Mouse (Mus musculus): Measurements from ENCODE around the gene Sgk1. TPM values are rescaled to one million over a fixed set of nuclear protein-coding genes. Genes with fewer than 3 reads are reported as not detected.

Sgk1 gene
- polyA plus RNA-seq, 1 experiment from 2014 or later: 150 TPM

DNA sequence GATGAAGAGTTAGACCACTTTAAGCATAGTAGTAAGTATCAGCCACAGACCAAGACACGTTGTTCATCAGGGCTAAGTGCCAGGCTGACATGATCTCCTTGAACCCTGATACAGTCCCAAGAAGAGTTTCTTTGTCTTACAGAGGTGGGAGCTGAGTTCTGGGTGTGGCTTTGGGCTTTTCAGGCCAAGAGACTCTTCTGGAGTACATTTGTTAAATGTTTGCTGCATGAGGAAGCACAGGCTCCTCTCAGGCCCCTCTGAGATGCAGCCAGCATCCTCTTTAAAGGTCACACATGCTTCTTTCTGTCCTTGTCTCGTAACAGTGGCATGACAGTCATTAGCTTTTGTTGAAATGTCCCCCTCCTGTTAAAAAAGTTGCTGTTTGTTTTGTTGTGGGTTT lies 38.6 kb downstream of the Sgk1 start:
- TF ChIP-seq CTCF (IDR thresholded peaks at IDR 0.05; ENCODE audit: low read depth): no peak
- H3K27ac ChIP-seq: no peak overlapping the region
- WGBS: 69% methylated on average over 2 of the region's 2 CpGs
- DNase-seq (ENCODE audit: low spot score) (no peak), ATAC-seq (replicated peaks; ENCODE audit: low FRiP score, low read depth) (no peak)
- H3K36me3 ChIP-seq (ENCODE audit: insufficient read depth, low read length): no peaks in the 10 kb centered on the region
- H3K9ac ChIP-seq (ENCODE audit: low read depth, low read length): no peak overlapping the region
- H3K4me3 ChIP-seq (replicated peaks; ENCODE audit: low read depth, low read length): no peak overlapping the region
- no peaks in the 10 kb centered on the region for H3K27me3 ChIP-seq (ENCODE audit: insufficient read depth, low read length)
- H3K4me1 ChIP-seq (replicated peaks; ENCODE audit: insufficient read depth, low read length): peaks cover 6% of the 10 kb centered on the region
- H3K4me2 ChIP-seq (ENCODE audit: low read length): no peak overlapping the region
- no peaks in the 10 kb centered on the region for H3K9me3 ChIP-seq (replicated peaks; ENCODE audit: low read length)

- Histone ChIP-seq H3K27me3 (ENCODE audit: insufficient read depth, low read length) (no peaks in the 10 kb centered on the region), H3K4me2 (ENCODE audit: low read length) (peak overlapping the region; percentile 35; the same call in 1 of the 2 replicates), H3K4me3 (replicated peaks; ENCODE audit: low read depth, low read length) (no peak overlapping the region), H3K36me3 (ENCODE audit: insufficient read depth, low read length) (no peaks in the 10 kb centered on the region), H3K4me1 (replicated peaks; ENCODE audit: insufficient read depth, low read length) (peaks cover 6% of the 10 kb centered on the region), H3K9ac (ENCODE audit: low read depth, low read length) (no peak overlapping the region), H3K9me3 (replicated peaks; ENCODE audit: low read length) (no peaks in the 10 kb centered on the region), H3K27ac (peak overlapping the region; percentile 42; the same call in 1 of the 2 replicates)
- ATAC-seq (replicated peaks; ENCODE audit: low FRiP score, low read depth) (no peak), DNase-seq (ENCODE audit: low spot score) (no peak)
- TF ChIP-seq CTCF (IDR thresholded peaks at IDR 0.05; ENCODE audit: low read depth): no peak
- WGBS: 38% methylated on average over 8 of the region's 8 CpGs
Observed at GRCm38 (mm10) chr10:21922716-21923350, 40.8 kb downstream of the Sgk1 start.

GRCm38 (mm10) chr10:21923495-21923952 lies 41.5 kb downstream of the Sgk1 start:
- peak; percentile 78 for DNase-seq (ENCODE audit: low spot score)
- 0 out of 2 replicates have a peak, but pooled peaks have one; percentile 46 for ATAC-seq (replicated peaks; ENCODE audit: low FRiP score, low read depth)
- Histone ChIP-seq H3K4me2 (ENCODE audit: low read length) (peak overlapping the region; percentile 35), H3K9ac (ENCODE audit: low read depth, low read length) (no peak overlapping the region), H3K27me3 (ENCODE audit: insufficient read depth, low read length) (no peaks in the 10 kb centered on the region), H3K4me1 (replicated peaks; ENCODE audit: insufficient read depth, low read length) (peaks cover 6% of the 10 kb centered on the region), H3K4me3 (replicated peaks; ENCODE audit: low read depth, low read length) (no peak overlapping the region), H3K9me3 (replicated peaks; ENCODE audit: low read length) (no peaks in the 10 kb centered on the region), H3K27ac (peak overlapping the region; percentile 42; the same call in 1 of the 2 replicates), H3K36me3 (ENCODE audit: insufficient read depth, low read length) (no peaks in the 10 kb centered on the region)
- TF ChIP-seq CTCF (IDR thresholded peaks at IDR 0.05; ENCODE audit: low read depth): no peak
- WGBS: 13% methylated on average over 9 of the region's 9 CpGs

- peak overlapping the region; percentile 42; the same call in 1 of the 2 replicates for H3K27ac ChIP-seq
Observed at GRCm38 (mm10) chr10:21924051-21924720, 42.2 kb downstream of the Sgk1 start.

DNA sequence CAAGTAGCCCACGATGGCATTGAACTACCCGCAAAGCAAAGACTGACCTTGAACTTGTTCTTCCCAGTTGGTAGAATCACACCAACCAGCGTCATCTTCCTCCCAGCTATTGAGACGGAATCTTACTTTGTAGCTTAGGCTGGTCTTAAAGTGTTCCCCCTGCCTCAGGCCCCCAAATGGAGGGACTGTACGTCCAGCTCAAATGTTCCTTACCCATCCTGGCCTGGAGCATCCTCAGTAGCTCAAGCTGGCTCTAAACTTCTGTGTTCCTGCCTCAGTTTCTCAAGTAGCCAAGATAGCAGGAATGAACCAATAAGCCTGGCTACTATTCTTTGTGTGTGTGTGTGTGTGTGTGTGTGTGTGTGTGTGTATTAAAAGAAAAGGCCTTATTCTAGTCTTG lies 45.0 kb downstream of the Sgk1 start:
- Histone ChIP-seq H3K9ac (ENCODE audit: low read depth, low read length) (no peak overlapping the region), H3K4me1 (replicated peaks; ENCODE audit: insufficient read depth, low read length) (peaks cover 6% of the 10 kb centered on the region), H3K36me3 (ENCODE audit: insufficient read depth, low read length) (no peaks in the 10 kb centered on the region), H3K4me3 (replicated peaks; ENCODE audit: low read depth, low read length) (no peak overlapping the region), H3K4me2 (ENCODE audit: low read length) (no peak overlapping the region), H3K27ac (no peak overlapping the region), H3K27me3 (ENCODE audit: insufficient read depth, low read length) (no peaks in the 10 kb centered on the region), H3K9me3 (replicated peaks; ENCODE audit: low read length) (no peaks in the 10 kb centered on the region)
- DNase-seq (ENCODE audit: low spot score): no peak
- TF ChIP-seq CTCF (IDR thresholded peaks at IDR 0.05; ENCODE audit: low read depth): no peak
- ATAC-seq (replicated peaks; ENCODE audit: low FRiP score, low read depth): no peak
- 87% methylated on average over 5 of the region's 5 CpGs for WGBS

More at GRCm38 (mm10) chr10:21924051-21924720, 42.2 kb downstream of the Sgk1 start:
- Histone ChIP-seq H3K27me3 (ENCODE audit: insufficient read depth, low read length) (no peaks in the 10 kb centered on the region), H3K4me1 (replicated peaks; ENCODE audit: insufficient read depth, low read length) (peaks cover 6% of the 10 kb centered on the region), H3K9ac (ENCODE audit: low read depth, low read length) (no peak overlapping the region), H3K4me3 (replicated peaks; ENCODE audit: low read depth, low read length) (no peak overlapping the region), H3K36me3 (ENCODE audit: insufficient read depth, low read length) (no peaks in the 10 kb centered on the region), H3K9me3 (replicated peaks; ENCODE audit: low read length) (no peaks in the 10 kb centered on the region), H3K4me2 (ENCODE audit: low read length) (no peak overlapping the region)
- TF ChIP-seq CTCF (IDR thresholded peaks at IDR 0.05; ENCODE audit: low read depth): no peak
- 74% methylated on average over 16 of the region's 16 CpGs for WGBS
- no peak for DNase-seq (ENCODE audit: low spot score)
- no peak for ATAC-seq (replicated peaks; ENCODE audit: low FRiP score, low read depth)

DNA sequence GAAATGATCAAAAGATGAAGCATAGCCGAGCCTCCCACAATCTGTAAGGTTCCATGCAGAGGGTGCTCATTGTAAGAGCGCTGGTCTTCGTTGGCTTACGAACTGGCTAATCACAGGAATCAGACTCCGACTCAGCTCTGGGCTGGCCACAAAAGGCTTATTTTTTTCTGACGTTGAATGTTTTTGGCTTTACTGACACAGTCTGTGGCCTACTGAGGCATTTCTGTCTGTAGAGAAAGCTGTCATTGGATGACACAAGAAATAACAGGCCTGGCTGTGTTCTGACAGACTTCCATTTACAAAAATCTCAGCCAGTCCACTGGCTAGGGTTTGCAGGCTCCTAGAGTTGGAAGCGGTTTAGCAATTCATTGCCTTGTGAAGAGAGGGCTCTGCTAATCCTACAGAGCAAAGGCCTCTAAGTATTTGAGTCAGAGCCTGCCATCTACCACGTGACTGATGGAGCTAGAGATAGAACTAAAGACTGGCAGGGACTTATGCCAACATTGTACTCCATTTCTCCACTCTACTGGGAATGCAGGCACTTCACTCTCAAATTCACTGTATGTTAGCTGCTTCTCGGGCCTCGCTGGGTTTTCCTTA lies 48.9 kb downstream of the Sgk1 start:
- no peak for TF ChIP-seq CTCF (IDR thresholded peaks at IDR 0.05; ENCODE audit: low read depth)
- Histone ChIP-seq H3K4me3 (replicated peaks; ENCODE audit: low read depth, low read length) (no peak overlapping the region), H3K4me1 (replicated peaks; ENCODE audit: insufficient read depth, low read length) (no peaks in the 10 kb centered on the region), H3K27me3 (ENCODE audit: insufficient read depth, low read length) (no peaks in the 10 kb centered on the region), H3K9ac (ENCODE audit: low read depth, low read length) (no peak overlapping the region), H3K9me3 (replicated peaks; ENCODE audit: low read length) (no peaks in the 10 kb centered on the region), H3K36me3 (ENCODE audit: insufficient read depth, low read length) (no peaks in the 10 kb centered on the region), H3K4me2 (ENCODE audit: low read length) (no peak overlapping the region), H3K27ac (no peak overlapping the region)
- 89% methylated on average over 10 of the region's 10 CpGs for WGBS
- DNase-seq (ENCODE audit: low spot score): no peak
- ATAC-seq (replicated peaks; ENCODE audit: low FRiP score, low read depth): no peak

All from kidney, postnatal 0 days (tissue).